Mouse (Mus musculus): ENCODE results near the gene Tspear.

- no peak for TF ChIP-seq CTCF (IDR thresholded peaks at IDR 0.05; ENCODE audit: control insufficient read depth, insufficient read depth, insufficient replicate concordance, low read depth, low read length)
- no peak for TF ChIP-seq POLR2A (IDR thresholded peaks at IDR 0.05; ENCODE audit: control insufficient read depth, low read depth, low read length)
Observed at GRCm38 (mm10) chr10:77670710-77671109, 15.7 kb upstream of the Tspear start.

Measured in testis, adult 2 months (tissue).